Mouse (Mus musculus): ENCODE measurements around the gene Xrra1.
A peak's percentile ranks its signal among the peaks of the same experiment; 100 is the strongest.

Xrra1 gene

GRCm38 (mm10) chr7:99851618-99852017 is 7.3 kb upstream of the Xrra1 start:
- DNase-seq = no peak

DNA sequence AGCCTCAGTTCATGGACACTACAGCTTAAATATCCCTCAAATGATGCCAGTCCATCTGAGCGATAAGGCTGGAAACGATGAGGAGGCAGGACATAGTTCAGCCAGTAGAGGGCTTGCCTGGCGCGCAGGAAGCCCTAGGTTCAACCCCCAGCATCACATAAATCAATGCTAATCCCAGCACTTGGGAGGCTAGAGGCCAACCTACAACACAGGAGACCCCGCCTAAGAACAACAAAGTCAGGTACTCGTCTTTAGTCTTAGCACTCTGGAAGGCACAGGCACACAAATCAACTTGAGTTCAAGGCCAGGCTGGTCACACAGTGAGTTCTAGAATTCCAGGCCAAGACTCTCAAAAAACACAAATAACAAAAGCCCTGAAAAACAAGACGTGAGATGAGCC is 5.6 kb upstream of the Xrra1 start:
- no peak for DNase-seq

GRCm38 (mm10) chr7:99854311-99854710 is 4.6 kb upstream of the Xrra1 start:
- DNase-seq = no peak

- no peak for DNase-seq
These were observed 2.6 kb upstream of the Xrra1 start for GRCm38 (mm10) chr7:99856266-99856861.

GRCm38 (mm10) chr7:99858175-99858812 is 622 bp upstream of the Xrra1 start:
- no peak for DNase-seq

DNA sequence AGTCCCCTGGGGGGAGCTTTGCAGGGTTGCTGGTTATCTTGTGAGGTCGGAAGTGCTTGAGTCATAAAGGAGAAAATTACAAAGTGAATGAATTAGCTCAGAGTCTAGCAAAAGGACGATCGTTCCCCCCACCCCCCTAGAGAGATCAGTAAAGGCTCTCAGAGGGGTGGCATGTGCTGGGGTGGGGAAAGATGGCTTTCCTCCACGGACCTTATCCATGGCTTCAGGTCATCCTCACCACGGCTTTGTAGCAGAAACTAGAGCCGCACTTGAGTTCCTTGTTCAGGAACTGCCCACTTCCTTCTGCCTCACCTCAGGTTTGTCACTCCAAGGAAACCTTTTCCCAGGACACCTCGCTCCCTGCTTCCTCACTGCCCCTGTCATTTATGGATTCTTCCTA is 4.4 kb downstream of the Xrra1 start, which contains the start of gene Spcs2:
Spcs2 (minus strand) TSS at position 101 of the 400 bp plus-strand sequence.
- DNase-seq = no peak

DNA sequence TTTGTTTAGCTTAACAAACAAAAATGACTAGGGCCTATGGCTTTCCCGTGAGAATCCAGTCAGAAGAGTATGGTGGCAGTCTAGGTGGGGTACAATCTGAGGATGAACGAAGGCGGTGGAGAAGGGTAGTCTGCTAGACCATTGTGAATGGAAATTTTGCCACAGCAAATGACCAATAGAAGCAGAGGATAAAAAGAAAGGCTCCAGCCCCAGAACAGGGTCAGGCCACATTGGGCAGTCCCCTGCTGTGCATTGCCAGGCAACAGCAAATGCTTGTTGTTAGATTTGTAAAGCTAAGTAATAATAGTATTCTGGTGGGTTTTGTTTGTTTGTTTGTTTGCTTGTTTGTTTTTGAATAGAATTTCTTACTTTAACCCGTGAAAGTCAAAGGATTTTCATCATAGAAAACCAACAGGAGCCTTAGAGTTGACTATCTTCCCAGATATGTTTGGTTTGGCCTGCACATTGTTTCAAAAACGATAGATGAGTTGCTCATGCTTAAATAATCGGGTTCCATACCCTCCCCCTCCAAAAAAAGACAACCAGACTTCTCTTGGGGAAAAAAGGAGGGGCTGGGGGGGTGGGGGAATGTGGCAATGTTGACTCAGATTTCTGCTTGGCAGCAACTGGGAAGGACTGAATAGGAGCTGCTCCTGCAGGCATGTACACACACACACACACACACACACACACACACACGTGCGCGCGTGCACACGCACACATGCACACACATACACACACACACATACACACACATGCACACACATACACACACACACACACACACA is 5.5 kb downstream of the Xrra1 start:
- DNase-seq = no peak

- DNase-seq = no peak
These were observed 6.3 kb downstream of the Xrra1 start for GRCm38 (mm10) chr7:99865219-99865618.

- DNase-seq = no peak
These were observed 10.4 kb downstream of the Xrra1 start for GRCm38 (mm10) chr7:99869296-99869695.

- DNase-seq = no peak
These were observed 15.0 kb downstream of the Xrra1 start for GRCm38 (mm10) chr7:99873965-99874364.

- no peak for DNase-seq
These were observed 17.0 kb downstream of the Xrra1 start for GRCm38 (mm10) chr7:99875891-99876290.

DNA sequence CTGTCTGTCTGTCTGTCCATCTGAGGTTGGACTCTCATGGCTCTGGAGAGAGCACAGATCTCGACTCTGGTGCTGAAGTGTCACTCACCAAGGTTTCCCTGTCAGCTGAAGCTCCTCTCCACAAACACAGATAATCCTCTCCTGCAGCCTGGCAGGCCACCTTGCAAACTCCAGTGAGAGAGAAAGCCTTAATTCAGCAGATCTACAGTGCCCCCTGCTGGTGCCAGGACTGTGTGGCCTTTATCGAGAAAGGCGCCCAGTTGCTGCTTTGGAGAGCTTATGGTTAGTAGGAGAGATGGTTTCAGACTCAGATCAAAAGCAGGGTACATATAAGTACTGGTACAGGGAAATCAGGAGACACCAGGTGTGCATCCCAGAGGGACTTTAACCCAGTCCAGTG is 17.4 kb downstream of the Xrra1 start:
- DNase-seq = peak; percentile 61

DNA sequence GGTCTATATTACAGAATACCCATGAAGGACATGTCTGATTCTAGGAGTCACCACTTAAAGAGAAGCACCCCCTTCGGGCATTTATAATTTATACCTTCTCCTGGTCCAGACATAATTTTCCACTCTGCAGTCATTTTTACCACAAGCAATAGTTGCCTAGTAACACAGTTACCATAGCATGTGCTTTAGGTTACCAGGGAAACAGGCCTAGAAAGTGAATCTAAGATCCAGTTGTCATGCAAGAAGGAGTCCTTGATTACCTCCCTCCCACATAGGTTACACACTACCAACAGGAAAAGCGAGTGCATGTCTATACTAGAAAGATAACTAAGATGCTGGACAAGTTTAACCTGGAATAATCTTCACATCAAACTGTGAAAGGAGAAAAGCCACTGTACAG is 19.3 kb downstream of the Xrra1 start:
- DNase-seq = no peak

GRCm38 (mm10) chr7:99887230-99887735 is 28.4 kb downstream of the Xrra1 start:
- no peak for DNase-seq

DNA sequence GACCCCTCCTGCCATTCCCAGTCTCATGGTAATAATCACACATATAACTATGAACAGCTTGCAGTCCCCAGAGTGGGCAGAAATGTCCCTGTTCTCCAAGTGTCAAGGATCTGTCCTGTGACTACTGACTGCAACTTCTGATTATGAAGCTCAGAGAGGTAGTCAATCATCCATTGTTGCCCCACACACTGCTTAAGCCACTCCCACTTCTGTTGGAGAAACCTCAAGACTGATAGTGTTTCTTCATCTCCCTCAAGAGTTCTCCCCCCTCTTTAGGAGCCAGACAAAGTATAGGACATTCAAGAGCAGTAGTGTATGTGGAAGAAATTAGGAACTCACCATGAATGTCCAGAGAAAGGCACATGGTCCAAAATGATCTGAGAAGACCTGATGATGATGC is 28.8 kb downstream of the Xrra1 start:
- DNase-seq = no peak

GRCm38 (mm10) chr7:99889175-99889880 is 30.4 kb downstream of the Xrra1 start:
- DNase-seq = no peak

DNA sequence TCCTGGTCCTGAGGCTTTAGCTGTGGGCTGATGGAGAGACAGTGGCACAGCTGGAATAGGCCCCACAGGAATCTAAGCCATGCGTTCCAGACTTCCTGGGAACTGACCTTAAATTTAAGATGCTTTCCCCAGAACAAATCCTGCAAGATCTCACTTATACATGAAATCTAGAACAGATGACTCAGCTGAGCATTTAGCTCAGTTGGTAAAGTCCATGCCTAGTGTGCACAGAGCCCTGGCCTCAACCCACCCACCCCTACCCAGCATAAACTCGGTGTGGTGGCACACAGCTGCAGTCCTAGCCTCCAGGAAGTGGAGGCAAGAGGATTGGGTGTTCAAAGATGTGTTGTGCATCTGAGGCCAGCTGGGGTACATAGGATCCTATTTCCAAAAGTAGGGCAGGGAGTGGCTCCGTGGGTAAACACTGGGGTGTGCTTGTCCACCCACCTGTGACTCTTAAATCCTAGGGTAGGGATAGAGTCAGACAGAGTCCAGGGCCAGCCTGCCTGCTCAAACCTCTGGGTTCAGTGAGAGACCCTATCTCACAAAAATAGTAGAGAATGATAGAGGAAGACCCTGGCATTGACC is 31.3 kb downstream of the Xrra1 start:
- DNase-seq = no peak

GRCm38 (mm10) chr7:99891471-99891870 is 32.6 kb downstream of the Xrra1 start:
- no peak for DNase-seq

DNA sequence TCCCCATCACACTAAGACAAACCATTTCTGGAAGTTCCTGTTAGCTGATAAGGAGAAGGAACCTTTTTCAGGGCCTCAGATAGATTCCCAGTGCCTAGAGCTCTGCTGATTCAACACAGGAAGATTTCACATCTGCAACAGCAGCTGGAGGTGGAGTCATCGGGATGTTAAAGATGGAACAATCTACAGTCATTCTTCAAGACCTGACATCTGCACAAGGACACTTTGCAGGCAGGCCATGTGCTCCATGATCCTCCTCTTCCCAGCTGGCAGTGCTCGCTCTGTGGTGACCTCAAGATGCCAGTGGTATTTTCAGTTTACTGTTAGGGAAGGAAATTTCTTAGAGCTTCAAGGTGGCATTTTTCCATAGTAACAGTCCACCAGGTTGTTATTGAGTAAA is 33.4 kb downstream of the Xrra1 start:
- DNase-seq = no peak

GRCm38 (mm10) chr7:99893967-99894366 is 35.1 kb downstream of the Xrra1 start:
- no peak for DNase-seq

- DNase-seq = no peak
These were observed 35.6 kb downstream of the Xrra1 start for GRCm38 (mm10) chr7:99894478-99894877.

- DNase-seq = no peak
These were observed 38.0 kb downstream of the Xrra1 start for GRCm38 (mm10) chr7:99896905-99897304.

- no peak for DNase-seq
These were observed 43.3 kb downstream of the Xrra1 start for GRCm38 (mm10) chr7:99902208-99902607.
